Comparison of ENCODE assay signal across 17 mouse cellular contexts in the genomic region with DNA sequence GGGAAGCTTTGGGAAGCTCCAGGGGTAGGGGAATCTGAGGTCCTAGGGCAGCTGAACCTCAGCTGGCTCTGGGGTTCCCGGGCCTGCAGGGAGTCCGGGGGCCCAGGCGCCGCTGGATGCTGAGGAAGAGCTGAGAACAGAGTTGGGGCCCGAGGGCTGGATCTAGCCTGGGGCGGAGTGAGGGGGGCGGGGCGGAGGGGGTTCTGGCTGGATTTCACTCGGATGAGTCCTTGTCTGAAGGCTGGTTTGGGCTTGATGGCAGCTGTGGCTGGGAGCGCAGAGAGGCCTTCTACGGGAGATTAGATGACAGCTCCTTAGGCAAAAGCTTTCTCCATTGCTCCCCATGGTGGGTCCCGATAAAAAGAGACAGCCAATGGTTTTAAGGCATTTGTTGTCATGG.
A peak's percentile ranks its signal among the peaks of the same experiment; 100 is the strongest.
DNase-seq lines count a peak whose midpoint lies in the region; ATAC-seq and TF ChIP-seq lines count a peak whose summit lies in the region.
"Had no signal": no experiment of that assay in that cellular context is flagged by ENCODE, and none has a peak within 500 bp of the region (broad histone marks: within the 10 kb centered on the region; RNA-seq: fewer than 3 reads in every experiment).

No protein-coding gene starts in this region.

- H3K36me3 ChIP-seq in forebrain, embryonic 14.5 days (ENCODE audit: control insufficient read depth, insufficient read depth, low read length) = no peaks in the 10 kb centered on the region
- no peaks in the 10 kb centered on the region for H3K36me3 ChIP-seq in forebrain, postnatal 0 days (ENCODE audit: insufficient read depth)
- H3K36me3 ChIP-seq in lung, embryonic 15.5 days = no peaks in the 10 kb centered on the region
- no peaks in the 10 kb centered on the region for H3K36me3 ChIP-seq in hindbrain, embryonic 12.5 days
- H3K36me3 ChIP-seq in stomach, postnatal 0 days (ENCODE audit: control insufficient read depth, insufficient read depth, low read length) = no peaks in the 10 kb centered on the region
- H3K36me3 ChIP-seq: forebrain, embryonic 12.5 days; G1E; heart, embryonic 15.5 days; liver, embryonic 12.5 days had no signal

- H3K4me3 ChIP-seq in forebrain, embryonic 14.5 days (ENCODE audit: low read depth, low read length) = no peak overlapping the region
- H3K4me3 ChIP-seq in forebrain, postnatal 0 days (ENCODE audit: low read depth, low read length) = no peak overlapping the region
- H3K4me3 ChIP-seq in lung, embryonic 15.5 days = no peak overlapping the region
- H3K4me3 ChIP-seq in hindbrain, embryonic 12.5 days = no peak overlapping the region
- H3K4me3 ChIP-seq in stomach, postnatal 0 days (ENCODE audit: low read depth, low read length) = no peak overlapping the region
- H3K4me3 ChIP-seq: forebrain, embryonic 12.5 days; heart, embryonic 15.5 days; liver, embryonic 12.5 days had no signal

- no peaks in the 10 kb centered on the region for H3K4me1 ChIP-seq in forebrain, embryonic 14.5 days (ENCODE audit: control insufficient read depth, insufficient read depth, low read length)
- H3K4me1 ChIP-seq in forebrain, postnatal 0 days (ENCODE audit: insufficient read depth) = no peaks in the 10 kb centered on the region
- no peaks in the 10 kb centered on the region for H3K4me1 ChIP-seq in lung, embryonic 15.5 days
- H3K4me1 ChIP-seq in hindbrain, embryonic 12.5 days = no peaks in the 10 kb centered on the region
- H3K4me1 ChIP-seq in stomach, postnatal 0 days (replicated peaks; ENCODE audit: control insufficient read depth, insufficient read depth) = no peaks in the 10 kb centered on the region
- H3K4me1 ChIP-seq: forebrain, embryonic 12.5 days; heart, embryonic 15.5 days; liver, embryonic 12.5 days had no signal

- WGBS in forebrain, embryonic 14.5 days = 45% methylated on average over 12 of the region's 12 CpGs
- WGBS in forebrain, postnatal 0 days = 45% methylated on average over 12 of the region's 12 CpGs
- WGBS in lung, embryonic 15.5 days = 39% methylated on average over 12 of the region's 12 CpGs
- WGBS in hindbrain, embryonic 12.5 days = 39% methylated on average over 12 of the region's 12 CpGs
- WGBS in stomach, postnatal 0 days = 47% methylated on average over 12 of the region's 12 CpGs

- no peaks in the 10 kb centered on the region for H3K9me3 ChIP-seq in forebrain, embryonic 14.5 days (replicated peaks; ENCODE audit: control insufficient read depth, low read length)
- no peaks in the 10 kb centered on the region for H3K9me3 ChIP-seq in forebrain, postnatal 0 days (ENCODE audit: low read length)
- H3K9me3 ChIP-seq in lung, embryonic 15.5 days = no peaks in the 10 kb centered on the region
- H3K9me3 ChIP-seq in hindbrain, embryonic 12.5 days (replicated peaks) = no peaks in the 10 kb centered on the region
- no peaks in the 10 kb centered on the region for H3K9me3 ChIP-seq in stomach, postnatal 0 days (ENCODE audit: control insufficient read depth, low read length)
- H3K9me3 ChIP-seq: forebrain, embryonic 12.5 days; G1E; heart, embryonic 15.5 days; liver, embryonic 12.5 days had no signal

- no peak for TF ChIP-seq EP300 in stomach, postnatal 0 days (optimal IDR thresholded peaks at IDR 0.05)

- no peaks in the 10 kb centered on the region for H3K27me3 ChIP-seq in forebrain, embryonic 14.5 days (replicated peaks; ENCODE audit: control insufficient read depth, insufficient read depth, low read length)
- no peaks in the 10 kb centered on the region for H3K27me3 ChIP-seq in forebrain, postnatal 0 days (ENCODE audit: insufficient read depth, low read length)
- no peaks in the 10 kb centered on the region for H3K27me3 ChIP-seq in lung, embryonic 15.5 days
- no peaks in the 10 kb centered on the region for H3K27me3 ChIP-seq in hindbrain, embryonic 12.5 days
- no peaks in the 10 kb centered on the region for H3K27me3 ChIP-seq in stomach, postnatal 0 days (ENCODE audit: control insufficient read depth, insufficient read depth, low read length)
- H3K27me3 ChIP-seq: forebrain, embryonic 12.5 days; heart, embryonic 15.5 days; liver, embryonic 12.5 days had no signal

- ATAC-seq in forebrain, embryonic 14.5 days = peak; percentile 44; the same call in 1 of the 2 replicates
- no peak for ATAC-seq in forebrain, postnatal 0 days
- ATAC-seq in lung, embryonic 15.5 days (ENCODE audit: borderline replicate concordance, extremely low read depth, low FRiP score, low TSS enrichment) = peak; percentile 14; the same call in 1 of the 2 replicates
- ATAC-seq in hindbrain, embryonic 12.5 days (ENCODE audit: low FRiP score) = peak; percentile 29; the same call in 1 of the 2 replicates
- peak; percentile 26; the same call in 1 of the 2 replicates for ATAC-seq in stomach, postnatal 0 days (ENCODE audit: low FRiP score, low TSS enrichment)
- ATAC-seq: activated CD4-positive, CD25-positive, alpha-beta regulatory T cell, adult 4 months; intestine, embryonic 16.5 days; liver, embryonic 12.5 days had no signal

- no peak overlapping the region for H3K9ac ChIP-seq in forebrain, embryonic 14.5 days (ENCODE audit: low read length)
- H3K9ac ChIP-seq in forebrain, postnatal 0 days = no peak overlapping the region
- no peak overlapping the region for H3K9ac ChIP-seq in lung, embryonic 15.5 days
- no peak overlapping the region for H3K9ac ChIP-seq in hindbrain, embryonic 12.5 days
- no peak overlapping the region for H3K9ac ChIP-seq in stomach, postnatal 0 days (ENCODE audit: low read length)
- H3K9ac ChIP-seq: forebrain, embryonic 12.5 days; heart, embryonic 15.5 days; liver, embryonic 12.5 days had no signal

- no peak for DNase-seq in forebrain, embryonic 14.5 days (ENCODE audit: low spot score)
- no peak for DNase-seq in forebrain, postnatal 0 days
- DNase-seq in lung, postnatal 14 days = no peak
- DNase-seq in stomach, postnatal 0 days (ENCODE audit: low spot score) = no peak
- no peak for DNase-seq in left cerebral cortex, adult 11 months (ENCODE audit: low spot score)
- DNase-seq in cerebellum, postnatal 4 days (ENCODE audit: low spot score in 2 of 2) = no peak
- DNase-seq: cerebellum, adult 11 months; gastrocnemius, postnatal 10 days; lung, postnatal 4 days had no signal

- TF ChIP-seq CTCF in forebrain, postnatal 0 days (IDR thresholded peaks at IDR 0.05; ENCODE audit: low read depth) = no peak
- TF ChIP-seq CTCF in stomach, postnatal 0 days (IDR thresholded peaks at IDR 0.05; ENCODE audit: low read depth) = no peak

- no peak overlapping the region for H3K27ac ChIP-seq in forebrain, embryonic 14.5 days (ENCODE audit: low read depth, low read length)
- no peak overlapping the region for H3K27ac ChIP-seq in forebrain, postnatal 0 days (ENCODE audit: low read depth, low read length)
- H3K27ac ChIP-seq in lung, embryonic 15.5 days = no peak overlapping the region
- no peak overlapping the region for H3K27ac ChIP-seq in hindbrain, embryonic 12.5 days
- H3K27ac ChIP-seq in stomach, postnatal 0 days (replicated peaks) = no peak overlapping the region
- H3K27ac ChIP-seq: forebrain, embryonic 12.5 days; heart, embryonic 15.5 days; liver, embryonic 12.5 days had no signal

- no peak overlapping the region for H3K4me2 ChIP-seq in forebrain, embryonic 14.5 days (ENCODE audit: low read length)
- no peak overlapping the region for H3K4me2 ChIP-seq in forebrain, postnatal 0 days (ENCODE audit: low read depth)
- H3K4me2 ChIP-seq in lung, embryonic 15.5 days = no peak overlapping the region
- no peak overlapping the region for H3K4me2 ChIP-seq in hindbrain, embryonic 12.5 days (replicated peaks)
- no peak overlapping the region for H3K4me2 ChIP-seq in stomach, postnatal 0 days (replicated peaks; ENCODE audit: low read depth)
- H3K4me2 ChIP-seq: forebrain, embryonic 12.5 days; heart, embryonic 15.5 days; liver, embryonic 12.5 days had no signal
